Mouse (Mus musculus) MN1 (cell line): ENCODE data around the gene Olfr910.

ENCODE experiments used
- DNase-seq: peaks from one replicate; pipeline ENCODE4 v3.0.0-alpha.2; 2016; ENCODE audit warnings: low spot score

Olfr910 gene

DNA sequence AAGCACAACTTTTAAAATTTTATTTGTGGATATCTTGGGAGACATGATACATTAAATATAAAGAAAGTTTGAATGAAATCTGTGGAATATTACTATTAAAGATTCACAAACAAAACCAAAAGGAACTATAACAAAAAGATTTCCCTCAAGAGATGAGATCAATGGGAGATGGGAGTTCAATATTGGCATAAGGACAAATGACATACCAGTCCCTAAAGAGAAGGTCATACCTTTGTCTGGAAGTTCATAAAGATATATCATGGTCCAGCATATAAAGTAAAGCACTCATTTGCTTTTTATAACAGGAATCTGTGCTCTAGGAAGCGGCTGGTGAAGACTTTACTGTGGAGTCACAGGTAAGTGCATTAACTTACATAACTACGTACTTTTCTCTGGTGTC is at the start of gene Olfr910:
TSS of gene Olfr910 (plus strand) at position 301 of the 400 bp plus-strand sequence.
- DNase-seq = no peak

DNA sequence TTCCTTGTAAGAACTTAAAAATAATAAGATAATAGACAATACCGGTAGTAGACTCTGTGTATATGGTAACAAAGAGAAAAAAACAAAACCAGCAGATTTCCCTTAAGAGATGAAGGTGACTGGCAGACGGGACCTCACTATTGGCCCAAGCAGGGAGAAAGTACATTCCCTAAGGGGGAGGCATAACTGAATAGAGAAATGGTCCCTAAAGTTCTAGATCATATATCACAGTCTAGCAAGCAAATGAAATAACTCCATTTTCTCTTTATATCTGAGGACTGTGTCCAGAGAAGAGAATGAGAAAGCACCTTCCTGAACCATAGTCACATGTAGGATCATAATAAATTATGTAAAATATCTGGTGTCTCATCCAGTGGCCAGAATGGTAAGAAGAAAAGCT is 42.1 kb upstream of the Olfr910 start, which contains the start of gene Olfr907:
TSS of gene Olfr907 (plus strand) at position 301 of the 400 bp plus-strand sequence.
- DNase-seq = no peak

DNA sequence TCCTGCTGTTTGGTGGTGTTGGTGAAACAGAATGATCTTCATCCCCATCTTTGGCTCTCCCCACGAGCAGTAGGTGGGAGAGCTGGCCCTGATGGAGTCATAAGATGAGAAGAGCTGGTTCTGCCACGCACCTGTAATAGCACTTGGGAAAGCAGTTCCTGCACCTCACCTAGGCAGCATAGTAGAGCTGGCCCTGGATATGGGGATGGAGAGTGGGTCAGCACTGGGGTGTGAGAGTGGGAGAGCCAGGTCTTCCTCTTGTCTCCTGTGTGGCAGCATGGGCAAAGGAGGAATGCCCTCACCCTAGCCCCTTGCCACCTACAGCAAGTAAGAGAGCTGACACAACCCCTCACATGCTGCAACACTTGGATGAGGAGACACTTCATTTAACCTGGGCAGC is 25.3 kb upstream of the Olfr910 start:
- DNase-seq = no peak

DNA sequence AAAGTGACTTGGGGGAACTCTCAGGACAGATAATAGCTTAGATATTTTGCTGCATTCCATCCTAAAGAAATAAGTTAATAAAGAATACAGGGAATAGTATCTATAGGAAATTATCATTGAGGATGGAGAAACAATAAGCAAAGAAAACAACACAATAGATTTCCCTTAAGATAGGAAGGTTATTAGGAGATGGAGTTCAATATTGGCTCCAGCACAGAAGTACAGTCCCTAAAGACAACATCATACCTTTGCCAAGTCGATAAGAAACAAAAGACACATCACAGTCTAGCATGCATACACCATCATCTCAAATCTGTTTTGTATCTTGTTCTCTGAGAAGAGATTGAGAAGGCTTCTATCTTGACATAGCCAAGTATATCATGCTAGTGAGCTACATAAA is 16.4 kb upstream of the Olfr910 start, which contains the start of gene Olfr911-ps1:
TSS of gene Olfr911-ps1 (plus strand) at position 301 of the 400 bp plus-strand sequence.
- no peak for DNase-seq

DNA sequence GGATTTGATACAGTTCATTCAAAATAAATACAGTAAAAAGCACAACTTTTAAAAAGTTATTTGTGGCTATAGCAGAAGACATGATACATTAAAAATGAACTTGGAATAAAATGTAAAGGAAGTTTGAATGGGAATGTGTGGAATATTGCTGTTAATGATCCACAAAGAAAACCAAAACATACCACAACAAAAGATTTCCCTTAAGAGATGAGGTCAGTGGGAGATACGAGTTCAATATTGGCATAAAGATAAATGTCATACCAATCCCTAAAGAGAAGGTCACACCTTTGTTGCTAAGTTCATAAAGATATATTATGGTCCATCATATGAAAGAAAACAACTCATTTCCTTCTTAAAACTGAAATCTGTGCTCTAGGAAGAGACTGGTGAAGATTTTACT is 42.2 kb downstream of the Olfr910 start, which contains the start of gene Olfr912:
TSS of gene Olfr912 (plus strand) at position 301 of the 400 bp plus-strand sequence.
- DNase-seq = no peak
